Mouse (Mus musculus) c-Kit-positive CD71-negative TER-119-negative erythroid progenitor cells, embryonic 14.5 days (primary cell): Measurements from ENCODE around the gene Kirrel3.

Experiments
- DNase-seq: peaks from one replicate; pipeline ENCODE4 v3.0.0-alpha.2; 2013; ENCODE audit warnings: low read depth

Gene Kirrel3

GRCm38 (mm10) chr9:34603750-34604149, 118.1 kb downstream of the Kirrel3 start:
- no peak for DNase-seq

- no peak for DNase-seq
These were observed 119.2 kb downstream of the Kirrel3 start for GRCm38 (mm10) chr9:34604931-34605330.

- DNase-seq: no peak
These were observed 119.8 kb downstream of the Kirrel3 start for GRCm38 (mm10) chr9:34605486-34605885.

GRCm38 (mm10) chr9:34607976-34608375, 122.3 kb downstream of the Kirrel3 start:
- DNase-seq: no peak

- no peak for DNase-seq
These were observed 127.4 kb downstream of the Kirrel3 start for GRCm38 (mm10) chr9:34612886-34613769.

- DNase-seq: no peak
These were observed 132.4 kb downstream of the Kirrel3 start for GRCm38 (mm10) chr9:34618099-34618498.

- no peak for DNase-seq
These were observed 134.2 kb downstream of the Kirrel3 start for GRCm38 (mm10) chr9:34619913-34620312.

GRCm38 (mm10) chr9:34623526-34623925, 137.8 kb downstream of the Kirrel3 start:
- DNase-seq: no peak

GRCm38 (mm10) chr9:34624021-34624420, 138.3 kb downstream of the Kirrel3 start:
- DNase-seq: no peak

- DNase-seq: no peak
These were observed 143.1 kb downstream of the Kirrel3 start for GRCm38 (mm10) chr9:34628841-34629240.

- no peak for DNase-seq
These were observed 150.0 kb downstream of the Kirrel3 start for GRCm38 (mm10) chr9:34635696-34636095.

GRCm38 (mm10) chr9:34643917-34644316, 158.2 kb downstream of the Kirrel3 start:
- DNase-seq: no peak

GRCm38 (mm10) chr9:34644392-34644791, 158.7 kb downstream of the Kirrel3 start:
- no peak for DNase-seq

- DNase-seq: no peak
These were observed 161.1 kb downstream of the Kirrel3 start for GRCm38 (mm10) chr9:34646831-34647230.

- DNase-seq: no peak
These were observed 166.6 kb downstream of the Kirrel3 start for GRCm38 (mm10) chr9:34652278-34652677.

- DNase-seq: no peak
These were observed 167.4 kb downstream of the Kirrel3 start for GRCm38 (mm10) chr9:34653141-34653540.

- DNase-seq: no peak
These were observed 174.9 kb downstream of the Kirrel3 start for GRCm38 (mm10) chr9:34660566-34660965.

GRCm38 (mm10) chr9:34663412-34663811, 177.7 kb downstream of the Kirrel3 start:
- DNase-seq: no peak

GRCm38 (mm10) chr9:34665361-34666129, 179.9 kb downstream of the Kirrel3 start:
- DNase-seq: no peak

GRCm38 (mm10) chr9:34667182-34667581, 181.5 kb downstream of the Kirrel3 start:
- no peak for DNase-seq

GRCm38 (mm10) chr9:34670906-34671305, 185.2 kb downstream of the Kirrel3 start:
- DNase-seq: no peak

GRCm38 (mm10) chr9:34686798-34687197, 201.1 kb downstream of the Kirrel3 start:
- DNase-seq: no peak

- no peak for DNase-seq
These were observed 202.7 kb downstream of the Kirrel3 start for GRCm38 (mm10) chr9:34688358-34688757.
